Mouse (Mus musculus): Measurements from ENCODE around the gene Herpud2. TPM values are rescaled to one million over a fixed set of nuclear protein-coding genes. Genes with fewer than 3 reads are reported as not detected.
"Not testable (repeated sequence)": the region's sequence is repeated elsewhere in the genome, so short reads cannot be mapped to it uniquely, and the experiment has no call there.

Gene Herpud2
- polyA plus RNA-seq, 2 experiments from 2014 or later, result 11.0 to 15.3 TPM

GRCm38 (mm10) chr9:25143950-25144349 lies 7.7 kb downstream of the Herpud2 start:
- no peak for ATAC-seq

GRCm38 (mm10) chr9:25142988-25143387 lies 8.6 kb downstream of the Herpud2 start:
- ATAC-seq, result no peak

- ATAC-seq, result no peak
Observed at GRCm38 (mm10) chr9:25142041-25142440, 9.6 kb downstream of the Herpud2 start.

- no peak for ATAC-seq
Observed at GRCm38 (mm10) chr9:25140330-25140729, 11.3 kb downstream of the Herpud2 start.

GRCm38 (mm10) chr9:25138900-25139299 lies 12.7 kb downstream of the Herpud2 start:
- no peak for ATAC-seq

GRCm38 (mm10) chr9:25132920-25133319 lies 18.7 kb downstream of the Herpud2 start:
- ATAC-seq, result no peak

- no peak for ATAC-seq
Observed at GRCm38 (mm10) chr9:25132253-25132652, 19.4 kb downstream of the Herpud2 start.

- no peak for ATAC-seq
Observed at GRCm38 (mm10) chr9:25124048-25124447, 27.6 kb downstream of the Herpud2 start.

- ATAC-seq, result not testable (repeated sequence)
Observed at GRCm38 (mm10) chr9:25123590-25123989, 28.0 kb downstream of the Herpud2 start.

- ATAC-seq, result peak; percentile 93
Observed at GRCm38 (mm10) chr9:25104638-25105037, 47.0 kb downstream of the Herpud2 start.

GRCm38 (mm10) chr9:25102881-25103280 lies 48.7 kb downstream of the Herpud2 start:
- ATAC-seq, result no peak

- ATAC-seq, result no peak
Observed at GRCm38 (mm10) chr9:25090853-25091252, 60.8 kb downstream of the Herpud2 start.

GRCm38 (mm10) chr9:25089122-25089521 lies 62.5 kb downstream of the Herpud2 start, which contains the start of gene Gm10181:
Gene Gm10181, plus strand, starts transcription at chr9:25089422.
- no peak for ATAC-seq

- no peak for ATAC-seq
Observed at GRCm38 (mm10) chr9:25076505-25076904, 75.1 kb downstream of the Herpud2 start.

GRCm38 (mm10) chr9:25075977-25076376 lies 75.6 kb downstream of the Herpud2 start:
- no peak for ATAC-seq

GRCm38 (mm10) chr9:25072666-25073065 lies 79.0 kb downstream of the Herpud2 start:
- ATAC-seq, result no peak

GRCm38 (mm10) chr9:25058726-25059125 lies 92.9 kb downstream of the Herpud2 start:
- no peak for ATAC-seq

Other genes with a start within 250 kb of the Herpud2 start
- not detected for gene Gm10181, start 62.4 kb downstream of the Herpud2 start, polyA plus RNA-seq (2017; shearing (Covaris generic))
- gene Sept7, start 100.6 kb upstream of the Herpud2 start, polyA plus RNA-seq (2017; shearing (Covaris generic)), result 100 to 1,000 TPM; 401 to 415 TPM